Comparison of ENCODE assay signal across 18 mouse cellular contexts in the genomic region with DNA sequence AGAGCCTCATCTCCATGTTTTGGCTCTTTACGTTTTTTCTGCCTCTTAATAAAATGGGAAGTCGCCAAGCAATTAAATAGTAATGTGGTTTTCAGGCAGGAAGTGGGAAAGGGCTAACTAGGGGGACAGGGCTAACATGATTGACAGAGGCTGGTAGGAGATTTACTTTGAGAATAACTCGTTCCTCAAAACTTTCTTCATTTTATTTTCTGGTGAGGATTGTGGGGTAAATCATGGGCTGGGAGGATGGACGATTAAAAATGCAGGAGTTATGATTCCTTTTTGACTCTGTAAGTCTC.
DNase-seq lines count a peak whose midpoint lies in the region; ATAC-seq and TF ChIP-seq lines count a peak whose summit lies in the region.
"Had no signal": no experiment of that assay in that cellular context is flagged by ENCODE, and none has a peak within 500 bp of the region (broad histone marks: within the 10 kb centered on the region; RNA-seq: fewer than 3 reads in every experiment).

No protein-coding gene starts in this region.

- no peak for ATAC-seq in hindbrain, postnatal 0 days
- peak; percentile 80 for ATAC-seq in granulocyte monocyte progenitor cell, adult 5-6 weeks (replicated peaks; ENCODE audit: poor library complexity, severe bottlenecking)
- ATAC-seq in neural tube, embryonic 15.5 days (ENCODE audit: low FRiP score) = no peak
- ATAC-seq in kidney, embryonic 15.5 days (replicated peaks; ENCODE audit: low FRiP score) = no peak
- ATAC-seq: forebrain, embryonic 13.5 days; intestine, embryonic 15.5 days had no signal

- H3K4me2 ChIP-seq in hindbrain, postnatal 0 days (ENCODE audit: low read depth, low read length) = no peak overlapping the region
- H3K4me2 ChIP-seq in neural tube, embryonic 15.5 days = no peak overlapping the region
- H3K4me2 ChIP-seq in kidney, embryonic 15.5 days = no peak overlapping the region
- H3K4me2 ChIP-seq: forebrain, embryonic 13.5 days; heart, embryonic 13.5 days; intestine, embryonic 15.5 days had no signal

- no peaks in the 10 kb centered on the region for H3K27me3 ChIP-seq in hindbrain, postnatal 0 days (ENCODE audit: insufficient read depth, low read length)
- no peaks in the 10 kb centered on the region for H3K27me3 ChIP-seq in hindbrain, embryonic 10.5 days (ENCODE audit: insufficient read depth, poor library complexity, severe bottlenecking)
- no peaks in the 10 kb centered on the region for H3K27me3 ChIP-seq in neural tube, embryonic 15.5 days (replicated peaks)
- H3K27me3 ChIP-seq in kidney, embryonic 15.5 days = no peaks in the 10 kb centered on the region
- H3K27me3 ChIP-seq: forebrain, embryonic 13.5 days; intestine, embryonic 15.5 days had no signal

- no peaks in the 10 kb centered on the region for H3K36me3 ChIP-seq in hindbrain, postnatal 0 days (ENCODE audit: insufficient read depth, low read length)
- no peaks in the 10 kb centered on the region for H3K36me3 ChIP-seq in hindbrain, embryonic 10.5 days
- H3K36me3 ChIP-seq in neural tube, embryonic 15.5 days = no peaks in the 10 kb centered on the region
- no peaks in the 10 kb centered on the region for H3K36me3 ChIP-seq in kidney, embryonic 15.5 days
- H3K36me3 ChIP-seq: embryonic facial prominence, embryonic 10.5 days; heart, embryonic 13.5 days; intestine, embryonic 15.5 days had no signal

- WGBS in hindbrain, postnatal 0 days = 50% methylated on average over 4 of the region's 4 CpGs
- WGBS in hindbrain, embryonic 10.5 days = 85% methylated on average over 4 of the region's 4 CpGs
- WGBS in neural tube, embryonic 15.5 days = 59% methylated on average over 4 of the region's 4 CpGs
- 52% methylated on average over 4 of the region's 4 CpGs for WGBS in kidney, embryonic 15.5 days

- peak overlapping the region; percentile 72 for H3K27ac ChIP-seq in hindbrain, postnatal 0 days
- H3K27ac ChIP-seq in hindbrain, embryonic 10.5 days = no peak overlapping the region
- H3K27ac ChIP-seq in neural tube, embryonic 15.5 days (replicated peaks) = peak overlapping the region; percentile 38
- no peak overlapping the region for H3K27ac ChIP-seq in kidney, embryonic 15.5 days
- H3K27ac ChIP-seq: embryonic facial prominence, embryonic 10.5 days; forebrain, embryonic 13.5 days; heart, embryonic 13.5 days; intestine, embryonic 15.5 days had no signal

- H3K4me3 ChIP-seq in hindbrain, postnatal 0 days (ENCODE audit: low read length) = no peak overlapping the region
- H3K4me3 ChIP-seq in hindbrain, embryonic 10.5 days = no peak overlapping the region
- H3K4me3 ChIP-seq in neural tube, embryonic 15.5 days (replicated peaks) = no peak overlapping the region
- no peak overlapping the region for H3K4me3 ChIP-seq in kidney, embryonic 15.5 days (replicated peaks)
- H3K4me3 ChIP-seq: embryonic facial prominence, embryonic 10.5 days; forebrain, embryonic 13.5 days; heart, embryonic 13.5 days; intestine, embryonic 15.5 days had no signal

- H3K9ac ChIP-seq in hindbrain, postnatal 0 days (replicated peaks; ENCODE audit: low read length) = no peak overlapping the region
- H3K9ac ChIP-seq in neural tube, embryonic 15.5 days (replicated peaks) = no peak overlapping the region
- H3K9ac ChIP-seq in kidney, embryonic 15.5 days = no peak overlapping the region
- H3K9ac ChIP-seq: forebrain, embryonic 13.5 days; forebrain, postnatal 0 days; heart, embryonic 13.5 days; intestine, embryonic 15.5 days had no signal

- no peaks in the 10 kb centered on the region for H3K9me3 ChIP-seq in hindbrain, postnatal 0 days (ENCODE audit: low read length)
- H3K9me3 ChIP-seq in hindbrain, embryonic 10.5 days = peaks cover 1% of the 10 kb centered on the region; the same call in 1 of the 2 replicates
- H3K9me3 ChIP-seq in neural tube, embryonic 15.5 days (replicated peaks) = no peaks in the 10 kb centered on the region
- no peaks in the 10 kb centered on the region for H3K9me3 ChIP-seq in kidney, embryonic 15.5 days (replicated peaks)
- H3K9me3 ChIP-seq: embryonic facial prominence, embryonic 10.5 days; forebrain, embryonic 13.5 days; heart, embryonic 13.5 days; intestine, embryonic 15.5 days had no signal

- H3K4me1 ChIP-seq in hindbrain, postnatal 0 days (ENCODE audit: insufficient read depth, low read length) = peaks cover 8% of the 10 kb centered on the region
- H3K4me1 ChIP-seq in hindbrain, embryonic 10.5 days (replicated peaks) = 0 out of 2 replicates have a peak, but pooled peaks cover 3% of the 10 kb centered on the region
- peaks cover 9% of the 10 kb centered on the region; the same call in 1 of the 2 replicates for H3K4me1 ChIP-seq in neural tube, embryonic 15.5 days
- 0 out of 2 replicates have a peak, but pooled peaks cover 12% of the 10 kb centered on the region for H3K4me1 ChIP-seq in kidney, embryonic 15.5 days
- H3K4me1 ChIP-seq: forebrain, embryonic 13.5 days had no signal

- TF ChIP-seq CTCF in hindbrain, postnatal 0 days (IDR thresholded peaks at IDR 0.05; ENCODE audit: low read depth) = no peak

- no peak for DNase-seq in hindbrain, postnatal 0 days (ENCODE audit: low spot score)
- DNase-seq in hindbrain, embryonic 10.5 days (ENCODE audit: low spot score) = no peak
- peak; percentile 17 for DNase-seq in 416B (ENCODE audit: low read depth)
- no peak for DNase-seq in right cerebral cortex, postnatal 36 days (ENCODE audit: low spot score in 2 of 2)
- DNase-seq: adrenal gland, adult 2 months; adrenal gland, postnatal 25 days; cerebellum, adult 8-10 months; cerebellum, postnatal 14 days; forebrain, postnatal 0 days; gastrocnemius, postnatal 14 days; heart, postnatal 36 days had no signal

Comparison
In these comparisons a context has a peak if more than half of its experiments do, and no peak if none do; other contexts are left out.
1. H3K27ac ChIP-seq: peak in hindbrain, postnatal 0 days (single experiment) and neural tube, embryonic 15.5 days (single experiment); none in hindbrain, embryonic 10.5 days (single experiment) and kidney, embryonic 15.5 days (single experiment).